Mouse (Mus musculus) testis, adult 2 months (tissue): ENCODE results near the gene Smarce1.

Experiments
- CTCF ChIP-seq: fragments of 200-500 bp; IDR thresholded peaks from 2 replicates; pipeline ENCODE4 v1.5.1; 2012; ENCODE audit warnings: low read depth, mild to moderate bottlenecking, inconsistent platforms, low read length, moderate library complexity; ENCODE audit not compliant: control insufficient read depth, insufficient read depth, insufficient replicate concordance
- POLR2A ChIP-seq: fragments of 200-500 bp; IDR thresholded peaks from 2 replicates; pipeline ENCODE4 v1.6.1; 2012; ENCODE audit warnings: low read depth, mild to moderate bottlenecking, inconsistent platforms, low read length, moderate library complexity; ENCODE audit not compliant: control insufficient read depth

DNA sequence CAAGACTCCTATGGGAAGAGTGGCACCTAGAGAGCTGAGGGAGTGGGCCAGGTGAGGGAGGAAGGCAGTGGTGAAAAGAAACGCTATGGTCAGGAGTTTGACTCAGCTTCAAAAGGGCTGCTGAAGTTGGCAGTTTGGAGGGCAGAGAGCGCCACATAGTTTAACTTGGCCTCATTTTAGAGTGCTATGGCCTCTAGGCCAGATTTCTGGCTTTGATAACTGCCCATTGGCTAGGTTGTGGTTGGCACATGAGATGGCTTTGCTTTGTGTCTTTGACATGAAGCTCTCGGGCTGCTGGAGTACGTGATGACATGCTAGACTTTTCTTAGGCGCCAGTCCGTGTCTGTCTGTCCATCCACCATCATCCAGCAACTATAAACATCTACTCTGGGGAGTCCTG lies 70.6 kb downstream of the Smarce1 start:
- TF ChIP-seq CTCF (no peak), POLR2A (no peak)
